In the genomic region with DNA sequence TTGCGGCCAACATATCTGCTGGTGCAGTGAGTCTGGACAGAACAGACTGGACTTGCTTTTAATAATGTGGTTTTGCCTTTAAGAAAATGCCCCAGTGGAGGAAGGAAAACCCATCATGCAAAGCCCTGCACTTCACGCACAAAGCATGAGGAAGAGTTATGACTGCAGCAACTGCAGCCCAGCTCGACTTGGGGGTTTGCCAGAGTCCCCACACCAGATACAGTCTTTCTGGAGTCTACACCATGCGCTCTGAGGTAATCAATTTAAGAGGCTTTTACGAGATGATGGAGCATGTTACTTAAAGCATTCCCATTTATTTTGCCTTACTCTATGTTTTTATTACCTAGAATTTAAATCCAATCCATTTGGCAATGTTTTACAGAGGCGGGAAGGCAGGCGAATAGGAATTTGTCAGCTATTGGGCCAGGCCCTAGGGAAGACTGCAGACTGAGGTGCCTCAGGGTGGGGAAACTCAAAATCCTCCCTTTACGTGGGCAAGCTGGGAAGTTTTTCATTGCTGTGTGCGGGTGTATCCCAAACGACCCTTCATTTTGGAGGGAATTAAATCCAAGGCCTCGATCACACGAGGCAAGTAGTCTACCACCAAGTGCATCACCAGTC, we compare ENCODE assay signal across 18 mouse cellular contexts. TPM values are rescaled to one million over a fixed set of nuclear protein-coding genes. Genes with fewer than 3 reads are reported as not detected.
A peak's percentile ranks its signal among the peaks of the same experiment; 100 is the strongest.
DNase-seq lines count a peak whose midpoint lies in the region; ATAC-seq and TF ChIP-seq lines count a peak whose summit lies in the region.
"Had no signal": no experiment of that assay in that cellular context is flagged by ENCODE, and none has a peak within 500 bp of the region (broad histone marks: within the 10 kb centered on the region; RNA-seq: fewer than 3 reads in every experiment).

No protein-coding gene starts in this region.

- H3K4me3 ChIP-seq in intestine, embryonic 14.5 days (ENCODE audit: low read depth, low read length): no peak overlapping the region
- no peak overlapping the region for H3K4me3 ChIP-seq in intestine, postnatal 0 days (ENCODE audit: low read depth, low read length)
- H3K4me3 ChIP-seq in lung, embryonic 14.5 days (ENCODE audit: low read depth, low read length): no peak overlapping the region
- no peak overlapping the region for H3K4me3 ChIP-seq in lung, adult 2 months (replicated peaks; ENCODE audit: extremely low read depth, low read depth, low read length)
- H3K4me3 ChIP-seq in limb, embryonic 14.5 days (replicated peaks; ENCODE audit: low read length): no peak overlapping the region
- H3K4me3 ChIP-seq: embryonic facial prominence, embryonic 12.5 days; forebrain, embryonic 12.5 days; heart, embryonic 10.5 days; lung, embryonic 15.5 days had no signal

- TF ChIP-seq POLR2A in lung, adult 2 months (IDR thresholded peaks at IDR 0.05; ENCODE audit: borderline replicate concordance, extremely low read depth, low read depth, low read length): no peak
- no peak for TF ChIP-seq POLR2A in brain, embryonic 14.5 days (IDR thresholded peaks at IDR 0.05; ENCODE audit: borderline replicate concordance, extremely low read depth, insufficient read depth, insufficient read length, poor library complexity, severe bottlenecking)
- TF ChIP-seq POLR2A in limb, embryonic 14.5 days (IDR thresholded peaks at IDR 0.05; ENCODE audit: borderline replicate concordance, extremely low read depth, insufficient read depth, insufficient read length): no peak

- peak; percentile 77; the same call in 1 of the 2 replicates for ATAC-seq in intestine, embryonic 14.5 days (replicated peaks; ENCODE audit: low FRiP score, low TSS enrichment, low read depth)
- no peak for ATAC-seq in intestine, postnatal 0 days
- peak; percentile 62; the same call in 1 of the 2 replicates for ATAC-seq in lung, embryonic 14.5 days (ENCODE audit: insufficient read depth)
- ATAC-seq in limb, embryonic 14.5 days (ENCODE audit: low FRiP score, low read depth): peak; percentile 92
- ATAC-seq in erythroid progenitor cell, adult 5-6 weeks (replicated peaks; ENCODE audit: low FRiP score, poor library complexity, severe bottlenecking): no peak
- ATAC-seq: inflammation-experienced regulatory T-cells, adult 6 months had no signal

- no peaks in the 10 kb centered on the region for H3K27me3 ChIP-seq in intestine, embryonic 14.5 days (replicated peaks; ENCODE audit: control insufficient read depth, insufficient read depth, low read length)
- no peaks in the 10 kb centered on the region for H3K27me3 ChIP-seq in intestine, postnatal 0 days (replicated peaks; ENCODE audit: control insufficient read depth, insufficient read depth, low read length)
- H3K27me3 ChIP-seq in lung, embryonic 14.5 days (ENCODE audit: insufficient read depth, low read length): no peaks in the 10 kb centered on the region
- no peaks in the 10 kb centered on the region for H3K27me3 ChIP-seq in limb, embryonic 14.5 days (ENCODE audit: control insufficient read depth, insufficient read depth, low read length)
- H3K27me3 ChIP-seq: embryonic facial prominence, embryonic 12.5 days; forebrain, embryonic 12.5 days; lung, embryonic 15.5 days had no signal

- no peaks in the 10 kb centered on the region for H3K9me3 ChIP-seq in intestine, embryonic 14.5 days (ENCODE audit: control insufficient read depth, low read length)
- no peaks in the 10 kb centered on the region for H3K9me3 ChIP-seq in intestine, postnatal 0 days (ENCODE audit: control insufficient read depth)
- no peaks in the 10 kb centered on the region for H3K9me3 ChIP-seq in lung, embryonic 14.5 days (ENCODE audit: low read depth, low read length)
- no peaks in the 10 kb centered on the region for H3K9me3 ChIP-seq in limb, embryonic 14.5 days (ENCODE audit: control insufficient read depth, low read length)
- H3K9me3 ChIP-seq: embryonic facial prominence, embryonic 12.5 days; forebrain, embryonic 12.5 days; G1E; heart, embryonic 10.5 days; lung, embryonic 15.5 days had no signal

- H3K9ac ChIP-seq in intestine, embryonic 14.5 days (ENCODE audit: low read length): no peak overlapping the region
- H3K9ac ChIP-seq in intestine, postnatal 0 days (ENCODE audit: low read depth, low read length): no peak overlapping the region
- H3K9ac ChIP-seq in lung, embryonic 14.5 days: no peak overlapping the region
- no peak overlapping the region for H3K9ac ChIP-seq in limb, embryonic 14.5 days (ENCODE audit: low read depth, low read length, severe bottlenecking)
- H3K9ac ChIP-seq: embryonic facial prominence, embryonic 12.5 days; forebrain, embryonic 12.5 days; lung, embryonic 15.5 days had no signal

- no peaks in the 10 kb centered on the region for H3K4me1 ChIP-seq in intestine, embryonic 14.5 days (replicated peaks; ENCODE audit: control insufficient read depth, insufficient read depth, low read length)
- H3K4me1 ChIP-seq in intestine, postnatal 0 days (replicated peaks; ENCODE audit: control insufficient read depth, insufficient read depth, low read length): no peaks in the 10 kb centered on the region
- no peaks in the 10 kb centered on the region; the same call in 1 of the 2 replicates for H3K4me1 ChIP-seq in lung, embryonic 14.5 days (ENCODE audit: insufficient read depth)
- H3K4me1 ChIP-seq in lung, adult 2 months (ENCODE audit: control insufficient read depth, insufficient read depth, low read length): no peaks in the 10 kb centered on the region
- H3K4me1 ChIP-seq in limb, embryonic 14.5 days (ENCODE audit: control insufficient read depth, insufficient read depth, low read length): no peaks in the 10 kb centered on the region
- H3K4me1 ChIP-seq: embryonic facial prominence, embryonic 12.5 days; forebrain, embryonic 12.5 days; heart, embryonic 10.5 days; lung, embryonic 15.5 days had no signal

- no peaks in the 10 kb centered on the region for H3K36me3 ChIP-seq in intestine, embryonic 14.5 days (ENCODE audit: control insufficient read depth, insufficient read depth, low read length)
- H3K36me3 ChIP-seq in intestine, postnatal 0 days (ENCODE audit: control insufficient read depth, insufficient read depth): no peaks in the 10 kb centered on the region
- H3K36me3 ChIP-seq in lung, embryonic 14.5 days (ENCODE audit: insufficient read depth): no peaks in the 10 kb centered on the region
- H3K36me3 ChIP-seq in limb, embryonic 14.5 days (ENCODE audit: control insufficient read depth, insufficient read depth, low read length): no peaks in the 10 kb centered on the region
- H3K36me3 ChIP-seq: embryonic facial prominence, embryonic 12.5 days; forebrain, embryonic 12.5 days; G1E; heart, embryonic 10.5 days; lung, embryonic 15.5 days had no signal

- no peak overlapping the region for H3K27ac ChIP-seq in intestine, embryonic 14.5 days (ENCODE audit: low read depth)
- H3K27ac ChIP-seq in intestine, postnatal 0 days (ENCODE audit: low read depth, low read length): no peak overlapping the region
- no peak overlapping the region for H3K27ac ChIP-seq in lung, embryonic 14.5 days (ENCODE audit: low read depth)
- no peak overlapping the region for H3K27ac ChIP-seq in limb, embryonic 14.5 days (replicated peaks; ENCODE audit: low read depth, low read length)
- H3K27ac ChIP-seq: embryonic facial prominence, embryonic 12.5 days; forebrain, embryonic 12.5 days; heart, embryonic 10.5 days; lung, embryonic 15.5 days had no signal

- 45% methylated on average over 12 of the region's 12 CpGs for WGBS in intestine, embryonic 14.5 days
- 69% methylated on average over 12 of the region's 12 CpGs for WGBS in intestine, postnatal 0 days
- WGBS in lung, embryonic 14.5 days: 62% methylated on average over 12 of the region's 12 CpGs
- WGBS in lung, adult 2 months: 72% methylated on average over 12 of the region's 12 CpGs
- WGBS in limb, embryonic 14.5 days: 23% methylated on average over 12 of the region's 12 CpGs

- no peak overlapping the region for H3K4me2 ChIP-seq in intestine, embryonic 14.5 days (ENCODE audit: low read length)
- no peak overlapping the region for H3K4me2 ChIP-seq in intestine, postnatal 0 days (replicated peaks; ENCODE audit: low read depth)
- H3K4me2 ChIP-seq in lung, embryonic 14.5 days: no peak overlapping the region
- no peak overlapping the region for H3K4me2 ChIP-seq in limb, embryonic 14.5 days (replicated peaks; ENCODE audit: low read depth, low read length, severe bottlenecking)
- H3K4me2 ChIP-seq: embryonic facial prominence, embryonic 12.5 days; forebrain, embryonic 12.5 days; lung, embryonic 15.5 days had no signal

- no peak for TF ChIP-seq CTCF in intestine, postnatal 0 days (IDR thresholded peaks at IDR 0.05; ENCODE audit: low read depth)
- TF ChIP-seq CTCF in lung, embryonic 14.5 days (IDR thresholded peaks at IDR 0.05; ENCODE audit: low read depth): no peak
- no peak for TF ChIP-seq CTCF in lung, adult 2 months (IDR thresholded peaks at IDR 0.05; ENCODE audit: insufficient read depth, low read length)
- TF ChIP-seq CTCF in brain, embryonic 14.5 days (IDR thresholded peaks at IDR 0.05; ENCODE audit: borderline replicate concordance, extremely low read depth, insufficient read depth, insufficient read length): no peak

- peak; percentile 57 for DNase-seq in intestine, embryonic 14.5 days (ENCODE audit: low spot score)
- DNase-seq in lung, embryonic 14.5 days: peak; percentile 65
- no peak for DNase-seq in lung, adult 2 months
- DNase-seq in brain, embryonic 14.5 days (ENCODE audit: low read depth): peak; percentile 31
- DNase-seq in limb, embryonic 14.5 days (ENCODE audit: low spot score): peak; percentile 90
- DNase-seq: adrenal gland, postnatal 14 days; cerebellum, postnatal 36 days; heart, postnatal 36 days had no signal

RNA-seq across cellular contexts. Expression of a gene that starts 53.2 kb away (rescaled TPM):
- polyA plus RNA-seq in intestine, embryonic 14.5 days (2014; fragmentation: Nextera tagmentation; extraction: Ambion mirVana): 0.24 and 0.28 TPM in 2 replicates
- not detected in 2 replicates for polyA plus RNA-seq in intestine, postnatal 0 days (2015; fragmentation: Nextera tagmentation; extraction: Ambion mirVana)
- 0.07 TPM in 1 of 2 replicates, not detected in the other for polyA plus RNA-seq in lung, embryonic 14.5 days (2014; fragmentation: Nextera tagmentation; extraction: Ambion mirVana)
- polyA plus RNA-seq in lung, adult 2 months (2012; rRNA removed): 0.04 TPM in 1 of 2 replicates, not detected in the other
- polyA plus RNA-seq in brain, embryonic 14.5 days (2012; rRNA removed): 7.0 and 8.6 TPM in 2 replicates
- polyA plus RNA-seq in limb, embryonic 14.5 days (2012; rRNA removed): 0.94 and 1.2 TPM in 2 replicates
- polyA plus RNA-seq in limb, embryonic 14.5 days (2014; fragmentation: Nextera tagmentation; extraction: Ambion mirVana): 0.54 and 0.58 TPM in 2 replicates
- not detected in 2 replicates for total RNA-seq in erythroid progenitor cell, adult 5-6 weeks (2015; ENCODE audit: low replicate concordance)
- total RNA-seq in erythroid progenitor cell, adult 5-6 weeks (2017; ENCODE audit: low replicate concordance): not detected in 2 replicates
- total RNA-seq: heart, postnatal 36 days; megakaryocyte, adult 5-6 weeks had no signal
- polyA plus RNA-seq: G1E; lung, embryonic 15.5 days; testis, adult 2 months had no signal

Comparison
In these comparisons a context has a peak if more than half of its experiments do, and no peak if none do; other contexts are left out.
1. ATAC-seq: peak in intestine, embryonic 14.5 days (single experiment), lung, embryonic 14.5 days (single experiment) and limb, embryonic 14.5 days (single experiment); none in intestine, postnatal 0 days (single experiment) and erythroid progenitor cell, adult 5-6 weeks (single experiment).